Mouse (Mus musculus) bone marrow, adult 2 months (tissue): ENCODE data around the gene Mbd4.

ENCODE experiments used
- CTCF ChIP-seq: fragments of 200-500 bp; IDR thresholded peaks from 2 replicates; pipeline ENCODE4 v1.5.1; 2011; ENCODE audit warnings: low read length, control low read depth; ENCODE audit not compliant: control insufficient read depth, insufficient read depth
- POLR2A ChIP-seq: fragments of 200-500 bp; IDR thresholded peaks from 2 replicates; pipeline ENCODE4 v1.6.1; 2011; ENCODE audit warnings: low read depth, mild to moderate bottlenecking, control low read depth, low read length, borderline replicate concordance; ENCODE audit not compliant: control insufficient read depth

GRCm38 (mm10) chr6:115865246-115865645 is 12.1 kb upstream of the Mbd4 start:
- TF ChIP-seq CTCF: no peak
- TF ChIP-seq POLR2A: no peak
